Mouse (Mus musculus) bone marrow, adult 2 months (tissue): ENCODE data around the gene Pacs1. TPM values are rescaled to one million over a fixed set of nuclear protein-coding genes. Genes with fewer than 3 reads are reported as not detected.
A peak's percentile ranks its signal among the peaks of the same experiment; 100 is the strongest.

Experiments
- H3K27ac ChIP-seq: fragments of 200-500 bp; 2 replicates; pipeline ENCODE4 v1.5.1; 2012; ENCODE audit warnings: low read depth, mild to moderate bottlenecking, control low read depth, inconsistent platforms, low read length; ENCODE audit not compliant: control insufficient read depth, poor library complexity, insufficient read depth
- H3K4me1 ChIP-seq: fragments of 200-500 bp; 2 replicates; pipeline ENCODE4 v1.6.1; 2011; ENCODE audit warnings: low read length; ENCODE audit not compliant: control insufficient read depth, insufficient read depth
- H3K4me3 ChIP-seq: fragments of 200-500 bp; replicated peaks from 2 replicates; pipeline ENCODE3; 2011; ENCODE audit warnings: mild to moderate bottlenecking, low read depth, low read length, control low read depth; ENCODE audit not compliant: control insufficient read depth
- CTCF ChIP-seq: fragments of 200-500 bp; IDR thresholded peaks from 2 replicates; pipeline ENCODE4 v1.5.1; 2011; ENCODE audit warnings: low read length, control low read depth; ENCODE audit not compliant: control insufficient read depth, insufficient read depth
- POLR2A ChIP-seq: fragments of 200-500 bp; IDR thresholded peaks from 2 replicates; pipeline ENCODE4 v1.6.1; 2011; ENCODE audit warnings: low read depth, mild to moderate bottlenecking, control low read depth, low read length, borderline replicate concordance; ENCODE audit not compliant: control insufficient read depth
- WGBS: fragments of 180-500 bp; shearing (Covaris S2); methylation state at CpG from one replicate; pipeline ENCODE4 v1.1.7; 2018; 5-methylcytosine and 5-hydroxymethylcytosine counted together
- polyA plus RNA-seq: library from polyadenylated mRNA; stranded (reverse); fragments of >200 nt; gene quantifications from 2 replicates; pipeline ENCODE4 v1.2.4, GENCODE M21; 2011; ENCODE audit warnings: low replicate concordance; ENCODE audit not compliant: missing spikeins, insufficient read depth, insufficient read length

Gene Pacs1
- polyA plus RNA-seq, 1 experiment: 16.5 TPM

GRCm38 (mm10) chr19:5123241-5123640 is 149.7 kb downstream of the Pacs1 start:
- Histone ChIP-seq H3K4me3 (no peak overlapping the region), H3K27ac (no peak overlapping the region), H3K4me1 (no peaks in the 10 kb centered on the region; the same call in 1 of the 2 replicates)
- 65% methylated on average over 3 of the region's 3 CpGs for WGBS
- no peak for TF ChIP-seq POLR2A
- no peak for TF ChIP-seq CTCF

GRCm38 (mm10) chr19:5122492-5122891 is 150.4 kb downstream of the Pacs1 start:
- no peaks in the 10 kb centered on the region; the same call in 1 of the 2 replicates for H3K4me1 ChIP-seq
- no peak overlapping the region for H3K27ac ChIP-seq
- TF ChIP-seq POLR2A (no peak), CTCF (no peak)
- H3K4me3 ChIP-seq: no peak overlapping the region
- 63% methylated on average over 10 of the region's 10 CpGs for WGBS

GRCm38 (mm10) chr19:5118384-5118698 is 154.6 kb downstream of the Pacs1 start, which contains the start of gene Klc2:
Klc2 (minus strand) TSS chr19:5118560.
- H3K4me1 ChIP-seq: no peaks in the 10 kb centered on the region; the same call in 1 of the 2 replicates
- H3K4me3 ChIP-seq: peak within 1 kb of the TSS; percentile 81
- 3% methylated on average over 18 of the region's 18 CpGs for WGBS
- no peak for TF ChIP-seq POLR2A
- no peak for TF ChIP-seq CTCF
- peak within 1 kb of the TSS; percentile 34 for H3K27ac ChIP-seq

- Histone ChIP-seq H3K4me1 (no peaks in the 10 kb centered on the region; the same call in 1 of the 2 replicates), H3K4me3 (peak overlapping the region; percentile 81), H3K27ac (peak overlapping the region; percentile 34)
- under 1% methylated on average over 83 of the region's 83 CpGs for WGBS
- peak; percentile 39; the same call in 1 of the 2 replicates for TF ChIP-seq POLR2A
- peak; percentile 80 for TF ChIP-seq CTCF
Observed at GRCm38 (mm10) chr19:5117494-5118383, 155.2 kb downstream of the Pacs1 start.

- H3K4me3 ChIP-seq: no peak overlapping the region
- no peak overlapping the region for H3K27ac ChIP-seq
- 92% methylated on average over 7 of the region's 7 CpGs for WGBS
- TF ChIP-seq POLR2A (no peak), CTCF (no peak)
- no peaks in the 10 kb centered on the region; the same call in 1 of the 2 replicates for H3K4me1 ChIP-seq
Observed at GRCm38 (mm10) chr19:5113783-5114182, 159.1 kb downstream of the Pacs1 start.

- TF ChIP-seq POLR2A (no peak), CTCF (peak; percentile 41; the same call in 1 of the 2 replicates)
- H3K27ac ChIP-seq: no peak overlapping the region
- WGBS: 82% methylated on average over 19 of the region's 19 CpGs
- peaks cover 1% of the 10 kb centered on the region; the same call in 1 of the 2 replicates for H3K4me1 ChIP-seq
- H3K4me3 ChIP-seq: no peak overlapping the region
Observed at GRCm38 (mm10) chr19:5109659-5110453, 163.1 kb downstream of the Pacs1 start.

GRCm38 (mm10) chr19:5108702-5109101 is 164.2 kb downstream of the Pacs1 start:
- TF ChIP-seq POLR2A (no peak), CTCF (no peak)
- Histone ChIP-seq H3K4me3 (no peak overlapping the region), H3K27ac (no peak overlapping the region), H3K4me1 (peaks cover 1% of the 10 kb centered on the region; the same call in 1 of the 2 replicates)
- 77% methylated on average over 4 of the region's 4 CpGs for WGBS

- Histone ChIP-seq H3K4me1 (peaks cover 1% of the 10 kb centered on the region; the same call in 1 of the 2 replicates), H3K4me3 (no peak overlapping the region), H3K27ac (no peak overlapping the region)
- 52% methylated on average over 5 of the region's 5 CpGs for WGBS
- TF ChIP-seq POLR2A (no peak), CTCF (no peak)
Observed at GRCm38 (mm10) chr19:5108271-5108575, 164.7 kb downstream of the Pacs1 start.
